Mouse (Mus musculus) MEL (cell line): Measurements from ENCODE around the gene Fam205c. TPM values are rescaled to one million over a fixed set of nuclear protein-coding genes. Genes with fewer than 3 reads are reported as not detected.

Experiments used
- DNase-seq: peaks from one replicate; pipeline ENCODE4 v3.0.0; 2011; ENCODE audit warnings: low read depth, low spot score
- H3K27ac ChIP-seq: 2 replicates; pipeline ENCODE4 v1.5.1; 2012; ENCODE audit warnings: low read depth, mild to moderate bottlenecking, control low read depth, low read length, moderate library complexity; ENCODE audit not compliant: control insufficient read depth
- H3K27me3 ChIP-seq, 2 experiments: fragments of 150-350 bp in 1 of 2; sonication (generic) in 1 of 2; 2 replicates each; pipeline ENCODE4 v1.6.1; 2012; ENCODE audit warnings: low read length in 2 of 2, mild to moderate bottlenecking in 2 of 2, improper control_type of control experiment in 1 of 2, moderate library complexity in 1 of 2; ENCODE audit not compliant: insufficient read depth in 2 of 2, control insufficient read depth in 1 of 2
- H3K36me3 ChIP-seq, 2 experiments: 2 replicates each; pipeline ENCODE4 v1.6.1; 2012 to 2014; ENCODE audit warnings: low read length in 2 of 2, improper control_type of control experiment in 1 of 2, inconsistent platforms in 1 of 2, mild to moderate bottlenecking in 1 of 2; ENCODE audit not compliant: insufficient read depth in 2 of 2, control insufficient read depth in 1 of 2
- H3K4me1 ChIP-seq, 2 experiments: fragments of 150-350 bp in 1 of 2; sonication (generic) in 1 of 2; 2 replicates each; pipeline ENCODE4 v1.6.1; 2012; ENCODE audit warnings: low read length in 2 of 2, improper control_type of control experiment in 1 of 2, mild to moderate bottlenecking in 1 of 2; ENCODE audit not compliant: insufficient read depth in 2 of 2, control insufficient read depth in 1 of 2
- H3K4me3 ChIP-seq, 2 experiments: fragments of 150-350 bp in 1 of 2; sonication (generic) in 1 of 2; 2 replicates each; pipeline ENCODE4 v1.5.1; 2012; ENCODE audit warnings: low read depth in 2 of 2, low read length in 2 of 2, mild to moderate bottlenecking in 2 of 2, moderate library complexity in 2 of 2, control low read depth in 1 of 2, improper control_type of control experiment in 1 of 2; ENCODE audit not compliant: control insufficient read depth in 1 of 2, insufficient read depth in 1 of 2
- H3K79me2 ChIP-seq: 2 replicates; pipeline ENCODE4 v1.6.1; 2012; ENCODE audit warnings: mild to moderate bottlenecking, low read length, moderate library complexity; ENCODE audit not compliant: control insufficient read depth, poor library complexity, insufficient read depth
- H3K9ac ChIP-seq: 2 replicates; pipeline ENCODE4 v1.6.1; 2012; ENCODE audit warnings: low read depth, mild to moderate bottlenecking, control low read depth, low read length, moderate library complexity; ENCODE audit not compliant: control insufficient read depth, poor library complexity, severe bottlenecking
- H3K9me3 ChIP-seq: fragments of 150-350 bp; sonication (generic); replicated peaks from 2 replicates; pipeline ENCODE4 v1.6.1; 2012; ENCODE audit warnings: mild to moderate bottlenecking, low read length, improper control_type of control experiment, moderate library complexity; ENCODE audit not compliant: insufficient read depth
- BHLHE40 ChIP-seq: IDR thresholded peaks from 2 replicates; pipeline ENCODE4 v1.6.1; 2012; ENCODE audit warnings: low read depth, mild to moderate bottlenecking, inconsistent platforms, low read length, improper control_type of control experiment, borderline replicate concordance
- CHD2 ChIP-seq: IDR thresholded peaks from 2 replicates; pipeline ENCODE4 v1.6.1; 2011; ENCODE audit warnings: low read length, improper control_type of control experiment
- CTCF ChIP-seq, 3 experiments: IDR thresholded peaks in 2 of 3; conservative IDR thresholded peaks in 1 of 3; 2 replicates each; pipeline ENCODE4 v1.5.1; 2011 to 2012; ENCODE audit warnings: low read length in 3 of 3, low read depth in 2 of 3, mild to moderate bottlenecking in 2 of 3, improper control_type of control experiment in 1 of 3, inconsistent platforms in 1 of 3, mixed read lengths in 1 of 3, moderate library complexity in 1 of 3; ENCODE audit not compliant: control insufficient read depth in 1 of 3, insufficient read depth in 1 of 3, poor library complexity in 1 of 3, severe bottlenecking in 1 of 3
- ELF1 ChIP-seq: IDR thresholded peaks from 2 replicates; pipeline ENCODE4 v1.6.1; 2014; ENCODE audit warnings: low read depth, mild to moderate bottlenecking, inconsistent platforms, low read length, improper control_type of control experiment, moderate library complexity
- EP300 ChIP-seq, 2 experiments: IDR thresholded peaks; 2 replicates each; pipeline ENCODE4 v1.6.1; 2011; ENCODE audit warnings: improper control_type of control experiment in 2 of 2, low read length in 2 of 2, low read depth in 1 of 2, mild to moderate bottlenecking in 1 of 2
- ETS1 ChIP-seq: IDR thresholded peaks from 2 replicates; pipeline ENCODE4 v1.6.1; 2012; ENCODE audit warnings: low read depth, mild to moderate bottlenecking, inconsistent platforms, low read length, improper control_type of control experiment, moderate library complexity
- GABPA ChIP-seq: IDR thresholded peaks from 2 replicates; pipeline ENCODE4 v1.6.1; 2012; ENCODE audit warnings: low read depth, mild to moderate bottlenecking, inconsistent platforms, low read length, improper control_type of control experiment, moderate library complexity
- JUND ChIP-seq: IDR thresholded peaks from 2 replicates; pipeline ENCODE4 v1.6.1; 2011; ENCODE audit warnings: low read depth, mild to moderate bottlenecking, improper control_type of control experiment, low read length
- KAT2A ChIP-seq: conservative IDR thresholded peaks from 2 replicates; pipeline ENCODE4 v1.6.1; 2012; ENCODE audit warnings: low read depth, low read length, improper control_type of control experiment, inconsistent platforms
- MAX ChIP-seq: IDR thresholded peaks from 2 replicates; pipeline ENCODE4 v1.6.1; 2011; ENCODE audit warnings: low read length, improper control_type of control experiment
- MXI1 ChIP-seq: IDR thresholded peaks from 2 replicates; pipeline ENCODE4 v1.6.1; 2011; ENCODE audit warnings: mild to moderate bottlenecking, low read depth, low read length, improper control_type of control experiment
- MYC ChIP-seq: IDR thresholded peaks from 2 replicates; pipeline ENCODE4 v1.6.1; 2011; ENCODE audit warnings: low read depth, mild to moderate bottlenecking, low read length, improper control_type of control experiment, moderate library complexity
- NELFE ChIP-seq: IDR thresholded peaks from 2 replicates; pipeline ENCODE4 v1.6.1; 2011; ENCODE audit warnings: low read depth, low read length, improper control_type of control experiment
- POLR2A ChIP-seq, 2 experiments: IDR thresholded peaks; 2 replicates each; pipeline ENCODE4 v1.6.1; 2011 to 2012; ENCODE audit warnings: low read length in 2 of 2, mild to moderate bottlenecking in 2 of 2, control low read depth in 1 of 2, improper control_type of control experiment in 1 of 2, low read depth in 1 of 2, moderate library complexity in 1 of 2; ENCODE audit not compliant: control insufficient read depth in 1 of 2, insufficient read depth in 1 of 2, poor library complexity in 1 of 2
- RAD21 ChIP-seq: IDR thresholded peaks from 2 replicates; pipeline ENCODE4 v1.6.1; 2011; ENCODE audit warnings: mild to moderate bottlenecking, low read depth, low read length, improper control_type of control experiment
- SMC3 ChIP-seq: IDR thresholded peaks from 2 replicates; pipeline ENCODE4 v1.6.1; 2011; ENCODE audit warnings: low read depth, low read length, improper control_type of control experiment
- TAL1 ChIP-seq: IDR thresholded peaks from 2 replicates; pipeline ENCODE4 v1.6.1; 2012; ENCODE audit warnings: mild to moderate bottlenecking, inconsistent platforms, low read length, moderate library complexity, mixed read lengths
- TBP ChIP-seq: IDR thresholded peaks from 2 replicates; pipeline ENCODE4 v1.8.0; 2011; ENCODE audit warnings: low read depth, low read length, improper control_type of control experiment
- TCF12 ChIP-seq: IDR thresholded peaks from 2 replicates; pipeline ENCODE4 v1.6.1; 2014; ENCODE audit warnings: low read depth, mild to moderate bottlenecking, inconsistent platforms, low read length, improper control_type of control experiment, moderate library complexity
- UBTF ChIP-seq: IDR thresholded peaks from 2 replicates; pipeline ENCODE4 v1.6.1; 2012; ENCODE audit warnings: low read depth, mild to moderate bottlenecking, inconsistent platforms, low read length, improper control_type of control experiment, moderate library complexity, borderline replicate concordance; ENCODE audit not compliant: insufficient read depth
- USF1 ChIP-seq: IDR thresholded peaks from 2 replicates; pipeline ENCODE4 v1.6.1; 2014; ENCODE audit warnings: low read depth, mild to moderate bottlenecking, inconsistent platforms, low read length, improper control_type of control experiment, moderate library complexity
- USF2 ChIP-seq, 2 experiments: IDR thresholded peaks; 2 replicates each; pipeline ENCODE4 v1.6.1; 2011 to 2012; ENCODE audit warnings: improper control_type of control experiment in 2 of 2, low read length in 2 of 2, borderline replicate concordance in 1 of 2, inconsistent platforms in 1 of 2, low read depth in 1 of 2, mild to moderate bottlenecking in 1 of 2; ENCODE audit not compliant: insufficient read depth in 1 of 2
- ZC3H11A ChIP-seq: IDR thresholded peaks from 2 replicates; pipeline ENCODE4 v1.6.1; 2012; ENCODE audit warnings: low read depth, mild to moderate bottlenecking, inconsistent platforms, low read length, improper control_type of control experiment
- ZKSCAN1 ChIP-seq: IDR thresholded peaks from 2 replicates; pipeline ENCODE4 v1.6.1; 2012; ENCODE audit warnings: low read depth, mild to moderate bottlenecking, inconsistent platforms, low read length, improper control_type of control experiment, moderate library complexity
- ZMIZ1 ChIP-seq: IDR thresholded peaks from 2 replicates; pipeline ENCODE4 v1.6.1; 2012; ENCODE audit warnings: low read depth, mild to moderate bottlenecking, inconsistent platforms, low read length, improper control_type of control experiment, moderate library complexity
- polyA plus RNA-seq, 2 experiments: library from polyadenylated mRNA; stranded (reverse) in 1 of 2; unstranded in 1 of 2; fragments of >175 nt in 1 of 2; fragments of >200 nt in 1 of 2; gene quantifications; 2 replicates each; pipeline versions ENCODE4 v1.2.1 to v1.2.4; 2012; ENCODE audit warnings: low replicate concordance in 2 of 2, low read depth in 1 of 2; ENCODE audit not compliant: insufficient read length in 2 of 2, insufficient read depth in 1 of 2, missing spikeins in 1 of 2
- total RNA-seq: library from RNA; depleted of rRNA; stranded (reverse); fragments of 300-350 nt; gene quantifications from 2 replicates; pipeline ENCODE4 v1.2.3, GENCODE M21; 2012

Fam205c gene
- total and polyA plus RNA-seq, 3 experiments: not detected

- no peaks in the 10 kb centered on the region for H3K79me2 ChIP-seq
- DNase-seq: no peak
- H3K9me3 ChIP-seq: no peaks in the 10 kb centered on the region
- H3K36me3 ChIP-seq: no peaks in the 10 kb centered on the region
- H3K4me3 ChIP-seq: no peak overlapping the region
- peaks cover 0 to 2% of the 10 kb centered on the region in 2 experiments; a peak in 1 of 4 replicates for H3K27me3 ChIP-seq
- H3K27ac ChIP-seq: no peak overlapping the region
- no peak for TF ChIP-seq TCF12
- TF ChIP-seq CTCF (IDR thresholded peaks at IDR 0.05 in 2 of 3, conservative IDR thresholded peaks at IDR 0.05 in 1 of 3; ENCODE audit: control insufficient read depth in 1 of 3, insufficient read depth in 1 of 3, low read depth in 2 of 3, low read length in 3 of 3, poor library complexity in 1 of 3, severe bottlenecking in 1 of 3): no peak
- no peak for TF ChIP-seq KAT2A
- no peak for TF ChIP-seq SMC3
- TF ChIP-seq JUND: no peak
- TF ChIP-seq UBTF: no peak
- TF ChIP-seq ETS1: no peak
- H3K9ac ChIP-seq: no peak overlapping the region
- H3K4me1 ChIP-seq: no peaks in the 10 kb centered on the region
These were observed 47.5 kb upstream of the Fam205c start for GRCm38 (mm10) chr4:42921536-42921935.

GRCm38 (mm10) chr4:42920726-42921125 lies 46.7 kb upstream of the Fam205c start:
- no peak for DNase-seq
- H3K4me1 ChIP-seq: no peaks in the 10 kb centered on the region
- H3K27ac ChIP-seq: no peak overlapping the region
- no peaks in the 10 kb centered on the region for H3K79me2 ChIP-seq
- no peaks in the 10 kb centered on the region for H3K27me3 ChIP-seq
- no peaks in the 10 kb centered on the region for H3K36me3 ChIP-seq
- H3K4me3 ChIP-seq: no peak overlapping the region
- H3K9me3 ChIP-seq: no peaks in the 10 kb centered on the region
- H3K9ac ChIP-seq: no peak overlapping the region
- TF ChIP-seq TBP (no peak), RAD21 (no peak), TAL1 (no peak), MYC (no peak), MXI1 (no peak), ZC3H11A (no peak)
- TF ChIP-seq, all 39 proteins: peak for 0

- Histone ChIP-seq H3K27me3 (peaks cover 0 to 2% of the 10 kb centered on the region in 2 experiments; a peak in 2 of 4 replicates), H3K4me3 (no peak overlapping the region), H3K27ac (no peak overlapping the region), H3K79me2 (no peaks in the 10 kb centered on the region), H3K9ac (no peak overlapping the region), H3K36me3 (no peaks in the 10 kb centered on the region), H3K4me1 (no peaks in the 10 kb centered on the region), H3K9me3 (no peaks in the 10 kb centered on the region)
- TF ChIP-seq KAT2A: no peak
- TF ChIP-seq TCF12: no peak
- no peak for TF ChIP-seq CTCF (IDR thresholded peaks at IDR 0.05 in 2 of 3, conservative IDR thresholded peaks at IDR 0.05 in 1 of 3; ENCODE audit: control insufficient read depth in 1 of 3, insufficient read depth in 1 of 3, low read depth in 2 of 3, low read length in 3 of 3, poor library complexity in 1 of 3, severe bottlenecking in 1 of 3)
- TF ChIP-seq BHLHE40: no peak
- TF ChIP-seq ZMIZ1: no peak
- TF ChIP-seq CHD2: no peak
- no peak for TF ChIP-seq EP300 (IDR thresholded peaks at IDR 0.05; ENCODE audit: low read depth in 1 of 2, low read length in 2 of 2)
- TF ChIP-seq ZC3H11A: no peak
- TF ChIP-seq USF2 (IDR thresholded peaks at IDR 0.05; ENCODE audit: borderline replicate concordance in 1 of 2, insufficient read depth in 1 of 2, low read depth in 1 of 2, low read length in 2 of 2): no peak
- TF ChIP-seq GABPA: no peak
- TF ChIP-seq MAX: no peak
- no peak for TF ChIP-seq POLR2A (IDR thresholded peaks at IDR 0.05; ENCODE audit: control insufficient read depth in 1 of 2, insufficient read depth in 1 of 2, low read depth in 1 of 2, low read length in 2 of 2, poor library complexity in 1 of 2)
- TF ChIP-seq NELFE: no peak
- TF ChIP-seq ELF1: no peak
- TF ChIP-seq ZKSCAN1: no peak
- no peak for TF ChIP-seq USF1
- no peak for TF ChIP-seq MXI1
- DNase-seq: no peak
These were observed 43.4 kb upstream of the Fam205c start for GRCm38 (mm10) chr4:42917402-42917774.
